Mouse (Mus musculus) forebrain, embryonic 11.5 days (tissue): ENCODE measurements around the gene Nr2f1. TPM values are rescaled to one million over a fixed set of nuclear protein-coding genes. Genes with fewer than 3 reads are reported as not detected.

ENCODE experiments used
- ATAC-seq: fragments of 200-750 bp; cut with Nextera tagmentation; replicated peaks from 2 replicates; pipeline ENCODE4 v1.8.0; 2017; ENCODE audit warnings: moderate TSS enrichment; ENCODE audit not compliant: low FRiP score
- DNase-seq: peaks from one replicate; pipeline ENCODE4 v3.0.0-alpha.2; 2017; ENCODE audit warnings: low spot score
- H3K27ac ChIP-seq: fragments of 300-500 bp; sonication (generic); 2 replicates; pipeline ENCODE4 v1.5.1; 2014; ENCODE audit warnings: low read depth, low read length
- H3K27me3 ChIP-seq: fragments of 300-500 bp; sonication (generic); 2 replicates; pipeline ENCODE4 v1.6.1; 2014; ENCODE audit warnings: mild to moderate bottlenecking, low read length, mixed read lengths; ENCODE audit not compliant: control insufficient read depth, insufficient read depth
- H3K36me3 ChIP-seq: fragments of 300-500 bp; sonication (generic); 2 replicates; pipeline ENCODE4 v1.6.1; 2014; ENCODE audit warnings: mild to moderate bottlenecking, low read length, moderate library complexity, mixed read lengths; ENCODE audit not compliant: control insufficient read depth, insufficient read depth
- H3K4me1 ChIP-seq: fragments of 300-500 bp; sonication (generic); replicated peaks from 2 replicates; pipeline ENCODE4 v1.6.1; 2014; ENCODE audit warnings: low read length, mixed read lengths; ENCODE audit not compliant: control insufficient read depth, insufficient read depth
- H3K4me2 ChIP-seq: fragments of 300-500 bp; sonication (generic); 2 replicates; pipeline ENCODE4 v1.6.1; 2014; ENCODE audit warnings: low read depth, mild to moderate bottlenecking, low read length, moderate library complexity, mixed read lengths; ENCODE audit not compliant: severe bottlenecking
- H3K4me3 ChIP-seq: fragments of 300-500 bp; sonication (generic); 2 replicates; pipeline ENCODE4 v1.5.1; 2014; ENCODE audit warnings: low read depth, low read length
- H3K9ac ChIP-seq: fragments of 300-500 bp; sonication (generic); 2 replicates; pipeline ENCODE4 v1.6.1; 2014; ENCODE audit warnings: low read length
- H3K9me3 ChIP-seq: fragments of 300-500 bp; sonication (generic); 2 replicates; pipeline ENCODE4 v1.6.1; 2016; ENCODE audit warnings: low read length, mixed read lengths; ENCODE audit not compliant: control insufficient read depth
- WGBS: fragments of 180-500 bp; shearing (Covaris S2); extraction: QIAGEN DNeasy Blood & Tissue Kit; methylation state at CpG from one replicate; pipeline ENCODE4 v1.1.7; 2014; 5-methylcytosine and 5-hydroxymethylcytosine counted together
- polyA plus RNA-seq: library from polyadenylated mRNA; unstranded; fragments of >200 nt; fragmentation: Nextera tagmentation; extraction: Ambion mirVana; gene quantifications from 2 replicates; pipeline ENCODE4 v1.2.1, GENCODE M21; 2014

Nr2f1 gene
- polyA plus RNA-seq, 1 experiment from 2014 or later = 110 TPM

DNA sequence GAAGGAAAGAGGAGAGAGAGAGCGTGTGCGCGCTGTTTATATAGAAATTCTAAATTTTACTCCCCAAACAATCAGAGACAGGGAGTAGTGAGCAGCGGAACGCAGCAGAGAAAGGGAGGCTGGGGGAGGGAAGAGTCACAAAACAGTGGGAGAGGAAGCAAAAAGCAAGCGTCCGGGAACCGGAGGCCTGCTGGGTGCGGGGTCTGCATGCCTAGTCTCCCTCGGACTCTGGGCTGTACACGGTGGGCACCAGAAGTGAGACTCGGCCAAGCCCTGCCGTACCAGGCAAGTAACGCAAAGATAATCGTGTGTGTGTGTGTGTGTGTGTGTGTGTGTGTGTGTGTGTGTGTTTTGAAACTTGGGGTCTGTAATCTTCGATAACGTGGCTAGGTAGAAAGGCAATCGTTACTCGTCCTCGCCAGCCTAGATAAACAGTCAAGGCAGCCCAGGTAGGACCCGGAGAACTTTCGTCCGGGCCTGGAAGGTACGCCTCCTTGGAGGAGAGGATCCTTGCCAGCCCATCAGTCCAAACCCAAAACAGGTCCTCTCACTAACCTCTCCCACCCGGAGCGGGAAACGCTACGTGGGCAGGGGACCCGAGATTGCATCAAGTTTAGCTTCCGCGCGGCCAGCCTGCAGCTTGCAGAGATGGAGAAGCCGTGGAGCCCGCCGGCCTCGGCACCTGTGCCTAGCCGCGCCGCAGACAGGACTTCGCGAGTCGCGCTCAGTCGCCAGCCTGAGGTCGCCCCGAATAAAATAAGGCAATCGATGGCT lies 3.2 kb upstream of the Nr2f1 start:
- H3K27ac ChIP-seq = peak overlapping the region; percentile 98
- H3K36me3 ChIP-seq = no peaks in the 10 kb centered on the region
- H3K4me3 ChIP-seq = peak overlapping the region; percentile 89
- peak overlapping the region; percentile 95 for H3K9ac ChIP-seq
- H3K4me1 ChIP-seq = peaks cover 8% of the 10 kb centered on the region; the same call in 1 of the 2 replicates
- no peaks in the 10 kb centered on the region for H3K9me3 ChIP-seq
- WGBS = under 1% methylated on average over 47 of the region's 47 CpGs
- DNase-seq (peak; percentile 84), ATAC-seq (no peak; the same call in 1 of the 2 replicates)
- H3K27me3 ChIP-seq = peaks cover 7% of the 10 kb centered on the region; the same call in 1 of the 2 replicates
- H3K4me2 ChIP-seq = peak overlapping the region; percentile 84

DNA sequence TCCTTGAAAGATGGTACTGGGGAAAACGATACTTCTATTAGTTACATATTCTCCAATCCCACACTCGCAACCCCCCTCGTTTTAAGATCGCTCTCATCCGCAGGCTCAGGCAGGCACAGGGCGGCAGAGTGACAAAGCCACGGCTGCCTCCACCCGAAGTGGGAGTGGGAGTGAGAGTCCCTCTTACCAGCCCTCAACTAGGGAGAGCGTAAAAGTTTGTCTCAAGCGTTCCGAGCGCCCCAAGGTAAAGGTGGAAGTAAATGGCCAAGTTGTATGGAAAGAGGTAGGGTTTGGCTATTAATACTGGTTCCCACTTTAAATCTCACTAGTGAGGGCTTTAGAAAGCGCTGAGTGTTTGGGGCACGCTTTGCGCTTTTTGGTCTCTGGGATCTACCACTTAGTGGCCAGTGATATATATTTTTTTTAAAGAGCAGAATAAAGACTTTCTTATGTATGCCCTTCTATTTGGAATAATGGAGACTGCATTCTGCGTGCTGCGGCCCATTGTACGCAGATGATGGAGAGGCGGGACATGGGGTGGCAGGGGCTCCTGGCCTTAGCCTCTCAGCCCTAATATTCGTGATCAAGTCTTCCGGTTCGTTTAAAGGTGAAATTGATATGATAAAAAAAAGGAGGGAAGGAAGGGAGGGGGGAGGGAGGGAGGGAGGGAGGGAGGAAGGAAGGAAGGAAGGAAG lies 2.5 kb upstream of the Nr2f1 start:
- DNase-seq (no peak), ATAC-seq (peak; percentile 16; the same call in 1 of the 2 replicates)
- Histone ChIP-seq H3K4me2 (peak overlapping the region; percentile 84), H3K9me3 (no peaks in the 10 kb centered on the region), H3K27ac (peak overlapping the region; percentile 98), H3K9ac (peak overlapping the region; percentile 95), H3K4me3 (peak overlapping the region; percentile 89), H3K27me3 (peaks cover 8% of the 10 kb centered on the region; the same call in 1 of the 2 replicates), H3K4me1 (peaks cover 6% of the 10 kb centered on the region; the same call in 1 of the 2 replicates), H3K36me3 (no peaks in the 10 kb centered on the region)
- under 1% methylated on average over 22 of the region's 22 CpGs for WGBS

DNA sequence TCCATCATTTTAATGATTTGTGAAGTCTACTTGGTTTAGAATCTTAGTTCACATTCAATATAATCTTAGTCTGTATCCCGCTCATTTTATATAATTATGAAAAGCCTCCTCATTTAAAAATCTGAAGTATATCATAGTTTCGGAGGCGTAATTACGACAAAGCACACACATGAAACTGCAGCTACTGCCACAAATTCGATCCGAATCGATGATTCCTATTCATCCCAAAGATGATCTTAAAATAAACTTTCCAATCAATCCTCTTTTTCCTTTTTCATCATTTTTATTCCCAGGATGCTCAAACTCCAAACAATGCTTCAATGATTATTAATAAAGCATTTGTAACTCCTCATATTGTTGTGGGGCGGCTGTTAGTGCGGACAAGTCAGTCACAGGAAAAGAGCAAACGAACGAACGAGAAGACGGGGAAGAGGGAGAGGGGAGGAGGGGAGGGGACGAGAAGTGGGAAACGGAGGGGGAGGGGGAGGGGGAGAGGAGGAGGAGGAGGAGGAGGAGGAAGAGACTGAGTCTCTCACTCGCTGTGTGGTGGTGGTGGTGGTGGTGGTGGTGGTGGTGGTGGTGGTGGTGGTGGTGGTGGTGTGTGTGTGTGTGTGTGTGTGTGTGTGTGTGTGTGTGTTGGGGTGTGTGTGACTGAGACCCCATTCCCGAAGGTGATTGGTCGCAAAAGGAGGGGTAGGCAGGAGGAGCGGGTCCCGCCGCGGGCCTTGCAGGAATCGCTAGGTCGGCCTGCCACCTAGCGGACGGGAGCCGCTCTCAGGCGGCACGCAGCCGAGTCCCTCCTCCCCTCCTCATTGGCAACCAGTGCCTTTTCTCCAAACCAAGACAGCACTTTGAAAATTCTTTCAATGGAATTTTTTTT lies 1.7 kb upstream of the Nr2f1 start:
- Histone ChIP-seq H3K9me3 (no peaks in the 10 kb centered on the region), H3K4me3 (peak overlapping the region; percentile 89), H3K4me1 (peaks cover 5% of the 10 kb centered on the region; the same call in 1 of the 2 replicates), H3K27me3 (peaks cover 8% of the 10 kb centered on the region; the same call in 1 of the 2 replicates), H3K9ac (peak overlapping the region; percentile 95), H3K4me2 (peak overlapping the region; percentile 84), H3K36me3 (no peaks in the 10 kb centered on the region), H3K27ac (peak overlapping the region; percentile 98)
- WGBS = under 1% methylated on average over 28 of the region's 30 CpGs
- DNase-seq = peak; percentile 97
- ATAC-seq = peak; percentile 62

- Histone ChIP-seq H3K36me3 (no peaks in the 10 kb centered on the region; the same call in 1 of the 2 replicates), H3K9me3 (no peaks in the 10 kb centered on the region), H3K27ac (peak overlapping the region; percentile 100), H3K9ac (0 out of 2 replicates have a peak overlapping the region, but pooled peaks have one; percentile 12), H3K4me2 (peak overlapping the region; percentile 48; the same call in 1 of the 2 replicates), H3K4me1 (peaks cover 5% of the 10 kb centered on the region; the same call in 1 of the 2 replicates), H3K4me3 (peak overlapping the region; percentile 89), H3K27me3 (peaks cover 7% of the 10 kb centered on the region)
- ATAC-seq (peak; percentile 63), DNase-seq (peak; percentile 90)
- 0% methylated on average over 8 of the region's 9 CpGs for WGBS
These were observed 850 bp upstream of the Nr2f1 start for GRCm38 (mm10) chr13:78200407-78200806.

DNA sequence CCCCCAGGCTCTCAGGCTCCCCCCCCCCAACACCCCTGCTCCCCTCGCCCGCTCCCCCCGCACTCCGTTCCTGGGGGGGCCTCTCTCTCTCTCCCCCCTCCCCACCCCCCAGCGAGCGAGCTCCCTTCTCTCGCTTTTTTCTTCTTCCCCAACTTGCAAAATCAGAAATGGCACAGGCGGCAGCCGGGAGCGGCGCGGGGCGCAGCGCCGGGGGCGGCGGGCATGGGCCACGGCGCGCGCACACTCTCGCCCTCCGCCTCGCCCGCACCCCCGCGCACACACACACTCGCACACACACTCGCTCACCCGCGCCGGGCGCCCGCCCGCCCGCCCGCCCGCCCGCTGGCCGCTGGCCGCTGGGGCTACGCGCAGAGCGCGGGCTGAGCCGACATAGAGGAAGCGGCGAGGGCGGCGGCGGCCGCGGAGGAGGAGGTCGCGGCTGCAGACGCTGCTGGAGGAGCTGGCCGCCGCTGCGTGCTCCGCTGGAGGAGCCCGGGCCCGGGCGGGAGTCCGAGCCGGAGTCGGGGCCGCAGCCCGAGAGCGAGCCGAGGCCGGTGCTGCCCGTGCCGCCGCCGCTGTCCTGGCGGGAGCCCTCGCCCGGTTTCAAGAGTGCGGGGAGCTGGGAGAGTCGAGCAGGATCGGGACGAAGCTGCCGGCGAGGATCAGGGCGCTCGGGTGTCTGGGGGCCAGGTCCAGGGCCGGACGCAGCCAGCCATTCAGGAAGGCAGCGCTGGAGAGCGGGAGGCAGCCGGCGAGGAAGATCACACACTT lies 501 bp downstream of the Nr2f1 start:
- peak overlapping the region; percentile 100 for H3K9ac ChIP-seq
- no peaks in the 10 kb centered on the region for H3K9me3 ChIP-seq
- H3K36me3 ChIP-seq = no peaks in the 10 kb centered on the region; the same call in 1 of the 2 replicates
- ATAC-seq (peak; percentile 4; the same call in 1 of the 2 replicates), DNase-seq (peak; percentile 88)
- peaks cover 7% of the 10 kb centered on the region for H3K27me3 ChIP-seq
- H3K4me2 ChIP-seq = peak overlapping the region; percentile 58
- WGBS = under 1% methylated on average over 53 of the region's 92 CpGs
- peaks cover under 1% of the 10 kb centered on the region; the same call in 1 of the 2 replicates for H3K4me1 ChIP-seq
- peak overlapping the region; percentile 100 for H3K27ac ChIP-seq
- H3K4me3 ChIP-seq = peak overlapping the region; percentile 89

GRCm38 (mm10) chr13:78198391-78198870 lies 1.1 kb downstream of the Nr2f1 start:
- Histone ChIP-seq H3K4me2 (peak overlapping the region; percentile 58), H3K36me3 (no peaks in the 10 kb centered on the region; the same call in 1 of the 2 replicates), H3K4me3 (peak overlapping the region; percentile 89), H3K9me3 (no peaks in the 10 kb centered on the region), H3K9ac (peak overlapping the region; percentile 100), H3K4me1 (no peaks in the 10 kb centered on the region), H3K27me3 (peaks cover 7% of the 10 kb centered on the region), H3K27ac (peak overlapping the region; percentile 100)
- WGBS = under 1% methylated on average over 46 of the region's 63 CpGs
- peak; percentile 87 for DNase-seq
- peak; percentile 8 for ATAC-seq

DNA sequence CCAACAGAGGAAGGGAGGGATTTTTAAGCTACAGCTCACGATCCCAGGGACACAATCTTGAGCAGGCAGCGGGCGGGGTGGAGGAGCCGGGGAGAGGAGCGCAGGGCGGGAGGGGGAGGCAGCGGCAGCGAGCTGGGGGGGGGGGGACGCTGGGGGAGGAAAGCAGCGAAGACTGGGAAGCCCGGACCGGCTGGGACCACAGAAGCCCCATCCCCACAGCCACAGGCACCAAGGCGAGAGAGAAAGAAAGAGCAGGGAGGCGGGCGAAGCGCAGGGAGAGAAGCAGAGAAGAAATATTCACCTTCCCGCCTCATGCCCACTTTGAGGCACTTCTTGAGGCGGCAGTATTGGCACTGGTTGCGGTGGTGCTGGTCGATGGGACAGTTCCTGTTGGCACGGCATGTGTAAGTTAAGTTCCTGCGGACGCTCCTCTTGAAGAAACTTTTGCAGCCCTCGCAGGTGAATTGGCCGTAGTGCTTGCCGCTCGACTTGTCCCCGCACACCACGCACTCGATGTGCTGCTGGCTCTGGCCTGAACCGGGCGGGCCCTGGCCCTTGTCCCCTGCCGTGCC lies 1.7 kb downstream of the Nr2f1 start:
- 0% methylated on average over 32 of the region's 33 CpGs for WGBS
- H3K36me3 ChIP-seq = no peaks in the 10 kb centered on the region; the same call in 1 of the 2 replicates
- ATAC-seq = peak; percentile 6; the same call in 1 of the 2 replicates

More for the DNA sequence above, 1.7 kb downstream of the Nr2f1 start:
- H3K9me3 ChIP-seq = no peaks in the 10 kb centered on the region
- H3K27ac ChIP-seq = peak overlapping the region; percentile 100
- peak overlapping the region; percentile 100 for H3K9ac ChIP-seq
- H3K4me2 ChIP-seq = peak overlapping the region; percentile 58
- peak; percentile 80 for DNase-seq
- H3K4me1 ChIP-seq = no peaks in the 10 kb centered on the region
- H3K4me3 ChIP-seq = peak overlapping the region; percentile 89
- peaks cover 10% of the 10 kb centered on the region for H3K27me3 ChIP-seq
